Comparison of ENCODE assay signal across 10 mouse cellular contexts in the genomic region with DNA sequence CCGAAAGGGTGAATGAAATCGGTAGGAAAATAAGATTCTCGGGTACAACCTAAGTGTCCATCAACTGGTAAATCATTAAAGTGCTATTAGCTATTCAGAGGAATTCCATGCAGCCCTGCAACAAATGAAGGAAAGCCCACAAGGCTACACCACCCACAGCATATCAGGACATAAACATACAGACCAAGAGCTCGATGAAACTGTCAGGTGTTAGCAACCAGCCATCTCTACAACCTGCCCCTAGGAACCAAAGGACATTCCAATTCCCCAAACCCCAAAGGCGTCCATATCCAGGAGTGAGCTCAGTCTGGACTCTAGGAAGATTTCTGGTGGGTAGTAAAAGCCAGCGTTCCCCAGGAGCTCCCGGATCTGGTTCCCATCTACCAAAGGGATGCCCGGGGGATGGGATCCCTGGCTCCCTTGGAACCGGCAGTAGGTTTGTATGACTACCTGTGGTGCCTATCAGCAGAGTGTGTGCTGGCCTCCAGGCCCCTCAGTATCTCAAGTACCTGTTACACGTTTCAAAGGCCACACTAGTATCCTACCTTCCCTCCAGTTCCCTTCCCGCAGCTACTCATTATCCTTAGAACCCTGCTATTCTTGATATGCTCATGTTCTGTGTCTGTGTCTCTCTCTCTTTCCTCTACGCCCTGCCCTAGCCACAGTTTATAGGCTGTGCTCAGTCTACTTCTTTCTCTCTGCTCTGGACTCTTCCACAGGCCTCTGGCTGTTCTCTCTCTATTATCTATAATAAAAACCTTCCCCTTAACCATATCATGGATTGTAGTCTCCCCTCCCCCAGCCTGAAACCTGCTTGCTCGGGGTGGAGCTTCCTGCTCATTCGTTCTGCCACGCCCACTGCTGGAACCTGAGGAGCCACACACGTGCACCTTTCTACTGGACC. TPM values are rescaled to one million over a fixed set of nuclear protein-coding genes. Genes with fewer than 3 reads are reported as not detected.
A peak's percentile ranks its signal among the peaks of the same experiment; 100 is the strongest.
DNase-seq lines count a peak whose midpoint lies in the region; ATAC-seq lines count a peak whose summit lies in the region.
"Had no signal": no experiment of that assay in that cellular context is flagged by ENCODE, and none has a peak within 500 bp of the region (broad histone marks: within the 10 kb centered on the region; RNA-seq: fewer than 3 reads in every experiment).

No protein-coding gene starts in this region.

- H3K4me3 ChIP-seq in hindbrain, embryonic 15.5 days: no peak overlapping the region
- no peak overlapping the region for H3K4me3 ChIP-seq in hindbrain, embryonic 11.5 days (ENCODE audit: low read depth, low read length)
- H3K4me3 ChIP-seq in intestine, embryonic 14.5 days (ENCODE audit: low read depth, low read length): no peak overlapping the region

- H3K9ac ChIP-seq in hindbrain, embryonic 15.5 days: no peak overlapping the region
- no peak overlapping the region for H3K9ac ChIP-seq in hindbrain, embryonic 11.5 days (ENCODE audit: low read depth, low read length)
- H3K9ac ChIP-seq in intestine, embryonic 14.5 days (ENCODE audit: low read length): no peak overlapping the region

- no peaks in the 10 kb centered on the region for H3K27me3 ChIP-seq in hindbrain, embryonic 15.5 days
- no peaks in the 10 kb centered on the region for H3K27me3 ChIP-seq in hindbrain, embryonic 11.5 days (ENCODE audit: control insufficient read depth, insufficient read depth, low read length)
- H3K27me3 ChIP-seq in intestine, embryonic 14.5 days (replicated peaks; ENCODE audit: control insufficient read depth, insufficient read depth, low read length): no peaks in the 10 kb centered on the region

- whole genome bisulfite sequencing in hindbrain, embryonic 15.5 days: 38% methylated on average over 16 of the region's 16 CpGs
- 33% methylated on average over 15 of the region's 16 CpGs for WGBS in hindbrain, embryonic 11.5 days
- WGBS in intestine, embryonic 14.5 days: 34% methylated on average over 14 of the region's 16 CpGs

- H3K9me3 ChIP-seq in hindbrain, embryonic 15.5 days: no peaks in the 10 kb centered on the region
- H3K9me3 ChIP-seq in hindbrain, embryonic 11.5 days (ENCODE audit: control insufficient read depth, low read length): no peaks in the 10 kb centered on the region
- no peaks in the 10 kb centered on the region for H3K9me3 ChIP-seq in intestine, embryonic 14.5 days (ENCODE audit: control insufficient read depth, low read length)

- no peak for DNase-seq in hindbrain, embryonic 11.5 days (ENCODE audit: low spot score)
- no peak for DNase-seq in intestine, embryonic 14.5 days (ENCODE audit: low spot score)
- no peak for DNase-seq in spleen, postnatal 4 days (ENCODE audit: low spot score in 2 of 2)
- DNase-seq in adrenal gland, postnatal 14 days: no peak
- DNase-seq in cerebellum, adult 18-20 months: no peak
- DNase-seq: cerebellum, postnatal 14 days; lung, postnatal 14 days had no signal

- H3K27ac ChIP-seq in hindbrain, embryonic 15.5 days (replicated peaks): no peak overlapping the region
- no peak overlapping the region for H3K27ac ChIP-seq in hindbrain, embryonic 11.5 days (ENCODE audit: low read depth, low read length)
- H3K27ac ChIP-seq in intestine, embryonic 14.5 days (ENCODE audit: low read depth): peak overlapping the region; percentile 71; the same call in 1 of the 2 replicates

- peaks cover 5% of the 10 kb centered on the region; the same call in 1 of the 2 replicates for H3K4me1 ChIP-seq in hindbrain, embryonic 15.5 days (replicated peaks)
- H3K4me1 ChIP-seq in hindbrain, embryonic 11.5 days (replicated peaks; ENCODE audit: control insufficient read depth, insufficient read depth, low read length): no peaks in the 10 kb centered on the region
- 0 out of 2 replicates have a peak, but pooled peaks cover 3% of the 10 kb centered on the region for H3K4me1 ChIP-seq in intestine, embryonic 14.5 days (replicated peaks; ENCODE audit: control insufficient read depth, insufficient read depth, low read length)

- no peak for ATAC-seq in hindbrain, embryonic 15.5 days (ENCODE audit: low FRiP score, low read depth)
- no peak for ATAC-seq in hindbrain, embryonic 11.5 days (ENCODE audit: low FRiP score)
- peak; percentile 89 for ATAC-seq in common myeloid progenitor, adult 5-6 weeks (replicated peaks; ENCODE audit: low read depth, poor library complexity, severe bottlenecking)
- peak; percentile 77 for ATAC-seq in intestine, embryonic 14.5 days (replicated peaks; ENCODE audit: low FRiP score, low TSS enrichment, low read depth)
- peak; percentile 97 for ATAC-seq in megakaryocyte progenitor cell, adult 5-6 weeks (replicated peaks; ENCODE audit: poor library complexity)

- H3K4me2 ChIP-seq in hindbrain, embryonic 15.5 days: peak overlapping the region; percentile 23
- no peak overlapping the region for H3K4me2 ChIP-seq in hindbrain, embryonic 11.5 days (replicated peaks; ENCODE audit: low read depth, low read length)
- peak overlapping the region; percentile 22; the same call in 1 of the 2 replicates for H3K4me2 ChIP-seq in intestine, embryonic 14.5 days (ENCODE audit: low read length)

- no peaks in the 10 kb centered on the region for H3K36me3 ChIP-seq in hindbrain, embryonic 15.5 days
- H3K36me3 ChIP-seq in hindbrain, embryonic 11.5 days (ENCODE audit: control insufficient read depth, insufficient read depth, low read length): no peaks in the 10 kb centered on the region
- H3K36me3 ChIP-seq in intestine, embryonic 14.5 days (ENCODE audit: control insufficient read depth, insufficient read depth, low read length): no peaks in the 10 kb centered on the region

RNA-seq across cellular contexts. Expression of gene Cdc42, which starts 23.4 kb away (rescaled TPM):
- polyA plus RNA-seq in hindbrain, embryonic 15.5 days (2015; fragmentation: Nextera tagmentation; extraction: Ambion mirVana): 931 and 940 TPM in 2 replicates
- 692 and 744 TPM in 2 replicates for polyA plus RNA-seq in hindbrain, embryonic 11.5 days (2014; fragmentation: Nextera tagmentation; extraction: Ambion mirVana)
- total RNA-seq in common myeloid progenitor, adult 5-6 weeks (2017): 481 and 507 TPM in 2 replicates
- 632 and 704 TPM in 2 replicates for polyA plus RNA-seq in intestine, embryonic 14.5 days (2014; fragmentation: Nextera tagmentation; extraction: Ambion mirVana)
- total RNA-seq in megakaryocyte progenitor cell, adult 5-6 weeks (2015): 610 and 655 TPM in 2 replicates
- total RNA-seq in megakaryocyte progenitor cell, adult 5-6 weeks (2017): 471 and 517 TPM in 2 replicates
- total RNA-seq in adrenal gland, postnatal 14 days (2021): 355 and 372 TPM in 2 replicates

RNA-seq across cellular contexts. Expression of gene Cela3a, which starts 28.6 kb away (rescaled TPM):
- not detected in 2 replicates for polyA plus RNA-seq in hindbrain, embryonic 15.5 days (2015; fragmentation: Nextera tagmentation; extraction: Ambion mirVana)
- not detected in 2 replicates for polyA plus RNA-seq in hindbrain, embryonic 11.5 days (2014; fragmentation: Nextera tagmentation; extraction: Ambion mirVana)
- not detected in 2 replicates for total RNA-seq in common myeloid progenitor, adult 5-6 weeks (2017)
- not detected in 2 replicates for polyA plus RNA-seq in intestine, embryonic 14.5 days (2014; fragmentation: Nextera tagmentation; extraction: Ambion mirVana)
- total RNA-seq in megakaryocyte progenitor cell, adult 5-6 weeks (2015): not detected in 2 replicates
- not detected in 2 replicates for total RNA-seq in megakaryocyte progenitor cell, adult 5-6 weeks (2017)
- not detected in 2 replicates for total RNA-seq in adrenal gland, postnatal 14 days (2021)

RNA-seq across cellular contexts. Expression of gene Cela3b, which starts 49.4 kb away (rescaled TPM):
- polyA plus RNA-seq in hindbrain, embryonic 15.5 days (2015; fragmentation: Nextera tagmentation; extraction: Ambion mirVana): not detected in 2 replicates
- not detected in 2 replicates for polyA plus RNA-seq in hindbrain, embryonic 11.5 days (2014; fragmentation: Nextera tagmentation; extraction: Ambion mirVana)
- total RNA-seq in common myeloid progenitor, adult 5-6 weeks (2017): not detected in 2 replicates
- 3.8 TPM in 1 of 2 replicates, not detected in the other for polyA plus RNA-seq in intestine, embryonic 14.5 days (2014; fragmentation: Nextera tagmentation; extraction: Ambion mirVana)
- total RNA-seq in megakaryocyte progenitor cell, adult 5-6 weeks (2015): not detected in 2 replicates
- total RNA-seq in megakaryocyte progenitor cell, adult 5-6 weeks (2017): not detected in 2 replicates
- total RNA-seq in adrenal gland, postnatal 14 days (2021): not detected in 2 replicates

Comparison
In these comparisons a context has a peak if more than half of its experiments do, and no peak if none do; other contexts are left out.
1. ATAC-seq: peak in common myeloid progenitor, adult 5-6 weeks (single experiment), intestine, embryonic 14.5 days (single experiment) and megakaryocyte progenitor cell, adult 5-6 weeks (single experiment); none in hindbrain, embryonic 15.5 days (single experiment) and hindbrain, embryonic 11.5 days (single experiment).